Mouse (Mus musculus): ENCODE results near the gene Dixdc1. TPM values are rescaled to one million over a fixed set of nuclear protein-coding genes. Genes with fewer than 3 reads are reported as not detected.

The Dixdc1 gene
- total RNA-seq, 2 experiments from 2014 or later = 79.6 to 82.8 TPM

Other genes with a start within 250 kb of the Dixdc1 start
- gene Plet1, start 245.0 kb downstream of the Dixdc1 start, total RNA-seq (2021) = not detected
- gene Pts, start 210.8 kb downstream of the Dixdc1 start, total RNA-seq (2021) = 10 to 100 TPM; 33.4 to 34.0 TPM
- 10 to 100 TPM; 24.7 to 26.7 TPM for gene Il18, start 184.7 kb downstream of the Dixdc1 start, total RNA-seq (2021)
- gene Bco2, start 184.3 kb downstream of the Dixdc1 start, total RNA-seq (2021) = 1 to 10 TPM; 2.7 to 3.1 TPM
- not detected for gene Tex12, start 178.2 kb downstream of the Dixdc1 start, total RNA-seq (2021)
- gene Sdhd, start 135.7 kb downstream of the Dixdc1 start, total RNA-seq (2021) = 100 to 1,000 TPM; 105 to 110 TPM
- 100 to 1,000 TPM; 218 to 255 TPM for gene Timm8b, start 135.6 kb downstream of the Dixdc1 start, total RNA-seq (2021)
- 1 to 10 TPM; 3.1 to 3.7 TPM for gene Pih1d2, start 122.2 kb downstream of the Dixdc1 start, total RNA-seq (2021)
- 10 to 100 TPM; 23.0 to 25.3 TPM for gene Nkapd1, start 122.1 kb downstream of the Dixdc1 start, total RNA-seq (2021)
- 100 to 1,000 TPM; 116 to 117 TPM for gene Dlat, start 79.7 kb downstream of the Dixdc1 start, total RNA-seq (2021)
- gene 2310030G06Rik, start 7.0 kb upstream of the Dixdc1 start, total RNA-seq (2021) = 1 to 10 TPM; 2.4 to 3.2 TPM
- gene Cryab, start 11.8 kb upstream of the Dixdc1 start, total RNA-seq (2021) = 100 to 1,000 TPM; 151 to 182 TPM
- 1 to 10 TPM; 1.2 to 2.4 TPM for gene Hspb2, start 12.8 kb upstream of the Dixdc1 start, total RNA-seq (2021)
- gene Fdxacb1, start 28.7 kb upstream of the Dixdc1 start, total RNA-seq (2021) = 1 to 10 TPM; 4.4 to 6.0 TPM
- gene Alg9, start 35.5 kb upstream of the Dixdc1 start, total RNA-seq (2021) = 10 to 100 TPM; 24.3 to 26.0 TPM
- 10 to 100 TPM; 35.2 to 37.2 TPM for gene 1110032A03Rik, start 36.0 kb upstream of the Dixdc1 start, total RNA-seq (2021)
- 10 to 100 TPM; 13.6 to 15.4 TPM for gene Ppp2r1b, start 105.8 kb upstream of the Dixdc1 start, total RNA-seq (2021)